Mouse (Mus musculus) layer of hippocampus, postnatal 25 days (tissue): ENCODE data around the gene Aff1. TPM values are rescaled to one million over a fixed set of nuclear protein-coding genes. Genes with fewer than 3 reads are reported as not detected.

Source experiments
- DNase-seq, 2 experiments: peaks; one replicate each; pipeline ENCODE4 v3.0.0; 2022; ENCODE audit warnings: mixed read lengths in 2 of 2, low spot score in 1 of 2; ENCODE audit errors: extremely low spot score in 1 of 2
- total RNA-seq, 2 experiments: library from RNA; stranded (reverse); gene quantifications; 2 replicates each; pipeline ENCODE4 v1.2.3; 2021

Gene Aff1
- total RNA-seq, 2 experiments from 2014 or later, result 14.1 to 14.2 TPM

GRCm38 (mm10) chr5:103797774-103798173, 105.6 kb downstream of the Aff1 start:
- peak in 1 of 2 experiments; percentile 17 for DNase-seq

GRCm38 (mm10) chr5:103799438-103799837, 107.3 kb downstream of the Aff1 start:
- no peak for DNase-seq

- DNase-seq, result no peak
These were observed 107.8 kb downstream of the Aff1 start for GRCm38 (mm10) chr5:103800009-103800408.

GRCm38 (mm10) chr5:103803386-103803785, 111.2 kb downstream of the Aff1 start:
- no peak for DNase-seq

- DNase-seq, result peak; percentile 24 to 33
These were observed 111.9 kb downstream of the Aff1 start for GRCm38 (mm10) chr5:103803927-103804590.

- DNase-seq, result no peak
These were observed 114.8 kb downstream of the Aff1 start for GRCm38 (mm10) chr5:103806851-103807578.

GRCm38 (mm10) chr5:103807637-103808312, 115.6 kb downstream of the Aff1 start:
- no peak for DNase-seq

GRCm38 (mm10) chr5:103809674-103810330, 117.6 kb downstream of the Aff1 start:
- no peak for DNase-seq

- no peak for DNase-seq
These were observed 121.1 kb downstream of the Aff1 start for GRCm38 (mm10) chr5:103813291-103813690.

- DNase-seq, result no peak
These were observed 121.9 kb downstream of the Aff1 start for GRCm38 (mm10) chr5:103813997-103814542.

- DNase-seq, result no peak
These were observed 122.5 kb downstream of the Aff1 start for GRCm38 (mm10) chr5:103814551-103815248.

GRCm38 (mm10) chr5:103815249-103815617, 123.1 kb downstream of the Aff1 start:
- no peak for DNase-seq

GRCm38 (mm10) chr5:103816718-103817117, 124.5 kb downstream of the Aff1 start:
- DNase-seq, result no peak

GRCm38 (mm10) chr5:103817754-103818153, 125.6 kb downstream of the Aff1 start:
- peak; percentile 56 to 74 for DNase-seq

- DNase-seq, result no peak
These were observed 126.4 kb downstream of the Aff1 start for GRCm38 (mm10) chr5:103818602-103819001.

- DNase-seq, result no peak
These were observed 127.5 kb downstream of the Aff1 start for GRCm38 (mm10) chr5:103819674-103820073.

- no peak for DNase-seq
These were observed 128.9 kb downstream of the Aff1 start for GRCm38 (mm10) chr5:103821062-103821461.

GRCm38 (mm10) chr5:103821500-103822298, 129.5 kb downstream of the Aff1 start:
- no peak for DNase-seq

- DNase-seq, result no peak
These were observed 130.8 kb downstream of the Aff1 start for GRCm38 (mm10) chr5:103822949-103823348.
